17 mouse cellular contexts compared by ENCODE assay signal in the genomic region with DNA sequence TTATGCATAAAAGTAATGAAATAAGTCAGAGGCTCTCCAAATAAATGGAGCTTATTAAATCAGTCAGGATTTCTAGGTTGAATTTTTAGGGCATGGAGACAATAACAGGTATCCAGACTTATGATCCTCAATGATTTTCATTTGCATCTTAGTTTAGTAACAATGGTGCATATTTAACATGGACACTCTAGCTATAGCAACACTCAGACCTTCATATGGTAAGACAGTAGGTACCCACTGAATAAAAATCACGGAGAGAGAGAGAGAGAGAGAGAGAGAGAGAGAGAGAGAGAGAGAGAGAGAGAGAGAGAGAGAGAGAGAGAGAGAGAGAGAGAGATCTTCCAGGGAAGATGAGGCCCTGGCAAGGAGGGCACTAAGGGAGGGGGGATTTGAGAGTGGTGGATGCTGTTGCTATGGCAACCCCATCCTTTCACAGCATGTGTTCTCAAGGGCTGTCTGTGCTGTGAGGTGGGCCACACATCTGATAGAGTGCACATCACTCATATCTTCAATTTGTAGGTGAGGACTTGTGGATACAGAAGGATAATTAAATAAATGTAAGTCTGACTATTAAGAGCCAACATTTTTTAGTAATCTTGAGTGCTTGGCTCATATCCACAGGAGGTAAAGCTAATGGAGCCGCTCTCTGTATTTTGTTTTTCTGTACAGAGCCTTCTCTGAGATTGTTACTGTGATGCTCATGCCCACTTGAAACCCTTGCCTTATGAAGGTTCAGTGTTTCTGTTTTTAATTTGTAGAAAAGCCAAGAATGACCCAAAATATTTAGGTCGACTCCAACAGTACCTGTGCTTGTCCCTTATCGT.
DNase-seq lines count a peak whose midpoint lies in the region; ATAC-seq lines count a peak whose summit lies in the region.
"Had no signal": no experiment of that assay in that cellular context is flagged by ENCODE, and none has a peak within 500 bp of the region (broad histone marks: within the 10 kb centered on the region; RNA-seq: fewer than 3 reads in every experiment).

No protein-coding gene starts in this region.

- peaks cover 8% of the 10 kb centered on the region for H3K4me1 ChIP-seq in forebrain, embryonic 15.5 days

- peak; percentile 17 for DNase-seq in layer of hippocampus, adult 11-12 months (ENCODE audit: low spot score)
- no peak for DNase-seq in layer of hippocampus, adult 9-10 months (ENCODE audit: low spot score)
- DNase-seq in layer of hippocampus, adult 9-11 months: peak; percentile 39
- DNase-seq in retina, postnatal 1 day: peak; percentile 66
- DNase-seq in ovary, postnatal 10 days (ENCODE audit: low spot score): no peak
- DNase-seq in urinary bladder, postnatal 25 days (ENCODE audit: low spot score): no peak
- DNase-seq: adrenal gland, postnatal 25 days; cerebellum, adult 9-10 months; gastrocnemius, postnatal 36 days; heart, postnatal 14 days; kidney, postnatal 14 days; liver; lung, postnatal 4 days had no signal

- H3K9me3 ChIP-seq in forebrain, embryonic 15.5 days: no peaks in the 10 kb centered on the region

- H3K27me3 ChIP-seq in forebrain, embryonic 15.5 days: no peaks in the 10 kb centered on the region
- H3K27me3 ChIP-seq: Patski had no signal

- H3K4me2 ChIP-seq in forebrain, embryonic 15.5 days (replicated peaks): no peak overlapping the region

- ATAC-seq in forebrain, embryonic 15.5 days (replicated peaks): peak; percentile 95
- ATAC-seq in inflammation-experienced regulatory T-cells, adult 6 months: no peak
- ATAC-seq: CD4-positive, CD25-positive, alpha-beta regulatory T cell, adult 4 months; Patski had no signal

- no peaks in the 10 kb centered on the region for H3K36me3 ChIP-seq in forebrain, embryonic 15.5 days

- no peak overlapping the region for H3K9ac ChIP-seq in forebrain, embryonic 15.5 days (replicated peaks)

- WGBS in forebrain, embryonic 15.5 days: 61% methylated on average over 4 of the region's 4 CpGs

- H3K4me3 ChIP-seq in forebrain, embryonic 15.5 days: no peak overlapping the region

- H3K27ac ChIP-seq in forebrain, embryonic 15.5 days (replicated peaks): peak overlapping the region; percentile 5; the same call in 1 of the 2 replicates

Comparison
In these comparisons a context has a peak if more than half of its experiments do, and no peak if none do; other contexts are left out.
1. DNase-seq: peak in layer of hippocampus, adult 11-12 months (single experiment), layer of hippocampus, adult 9-11 months (single experiment) and retina, postnatal 1 day (single experiment); none in layer of hippocampus, adult 9-10 months (single experiment), ovary, postnatal 10 days (single experiment) and urinary bladder, postnatal 25 days (single experiment).